Comparison of ENCODE assay signal across 9 mouse cellular contexts in genomic region chr9:37076386-37077062, GRCm38 (mm10).
DNase-seq lines count a peak whose midpoint lies in the region; ATAC-seq and TF ChIP-seq lines count a peak whose summit lies in the region.
"Had no signal": no experiment of that assay in that cellular context is flagged by ENCODE, and none has a peak within 500 bp of the region (broad histone marks: within the 10 kb centered on the region; RNA-seq: fewer than 3 reads in every experiment).

No protein-coding gene starts in this region.

- 20% methylated on average over 15 of the region's 15 CpGs for WGBS in intestine, embryonic 15.5 days
- 22% methylated on average over 15 of the region's 15 CpGs for WGBS in intestine, postnatal 0 days
- whole genome bisulfite sequencing in hindbrain, embryonic 12.5 days, result 4% methylated on average over 15 of the region's 15 CpGs
- 7% methylated on average over 15 of the region's 15 CpGs for WGBS in midbrain, embryonic 15.5 days

- 0 out of 2 replicates have a peak, but pooled peaks cover 4% of the 10 kb centered on the region for H3K4me1 ChIP-seq in intestine, embryonic 15.5 days (replicated peaks)
- H3K4me1 ChIP-seq in intestine, postnatal 0 days (replicated peaks; ENCODE audit: control insufficient read depth, insufficient read depth, low read length), result no peaks in the 10 kb centered on the region
- peaks cover 31% of the 10 kb centered on the region for H3K4me1 ChIP-seq in hindbrain, embryonic 12.5 days
- H3K4me1 ChIP-seq in midbrain, embryonic 15.5 days, result peaks cover 20% of the 10 kb centered on the region
- H3K4me1 ChIP-seq: liver, embryonic 13.5 days had no signal

- ATAC-seq in intestine, embryonic 15.5 days, result peak; percentile 53
- ATAC-seq in intestine, postnatal 0 days, result no peak
- peak; percentile 82 for ATAC-seq in hindbrain, embryonic 12.5 days (ENCODE audit: low FRiP score)
- peak; percentile 85 for ATAC-seq in midbrain, embryonic 15.5 days (replicated peaks)

- no peak overlapping the region for H3K9ac ChIP-seq in intestine, embryonic 15.5 days
- H3K9ac ChIP-seq in intestine, postnatal 0 days (ENCODE audit: low read depth, low read length), result no peak overlapping the region
- H3K9ac ChIP-seq in hindbrain, embryonic 12.5 days, result no peak overlapping the region
- H3K9ac ChIP-seq in midbrain, embryonic 15.5 days, result no peak overlapping the region
- H3K9ac ChIP-seq: liver, embryonic 13.5 days had no signal

- no peaks in the 10 kb centered on the region for H3K36me3 ChIP-seq in intestine, embryonic 15.5 days
- H3K36me3 ChIP-seq in intestine, postnatal 0 days (ENCODE audit: control insufficient read depth, insufficient read depth), result no peaks in the 10 kb centered on the region
- H3K36me3 ChIP-seq in hindbrain, embryonic 12.5 days, result no peaks in the 10 kb centered on the region
- H3K36me3 ChIP-seq in midbrain, embryonic 15.5 days (replicated peaks), result no peaks in the 10 kb centered on the region
- H3K36me3 ChIP-seq: liver, embryonic 13.5 days had no signal

- H3K27ac ChIP-seq in intestine, embryonic 15.5 days, result peak overlapping the region; percentile 36; the same call in 1 of the 2 replicates
- no peak overlapping the region for H3K27ac ChIP-seq in intestine, postnatal 0 days (ENCODE audit: low read depth, low read length)
- peak overlapping the region; percentile 72 for H3K27ac ChIP-seq in hindbrain, embryonic 12.5 days
- peak overlapping the region; percentile 73 for H3K27ac ChIP-seq in midbrain, embryonic 15.5 days
- H3K27ac ChIP-seq: liver, embryonic 13.5 days had no signal

- no peak for TF ChIP-seq CTCF in intestine, postnatal 0 days (IDR thresholded peaks at IDR 0.05; ENCODE audit: low read depth)

- no peaks in the 10 kb centered on the region for H3K27me3 ChIP-seq in intestine, embryonic 15.5 days (replicated peaks)
- no peaks in the 10 kb centered on the region for H3K27me3 ChIP-seq in intestine, postnatal 0 days (replicated peaks; ENCODE audit: control insufficient read depth, insufficient read depth, low read length)
- no peaks in the 10 kb centered on the region for H3K27me3 ChIP-seq in hindbrain, embryonic 12.5 days
- no peaks in the 10 kb centered on the region for H3K27me3 ChIP-seq in midbrain, embryonic 15.5 days (replicated peaks)
- H3K27me3 ChIP-seq: liver, embryonic 13.5 days had no signal

- no peak overlapping the region for H3K4me2 ChIP-seq in intestine, embryonic 15.5 days (replicated peaks)
- H3K4me2 ChIP-seq in intestine, postnatal 0 days (replicated peaks; ENCODE audit: low read depth), result no peak overlapping the region
- H3K4me2 ChIP-seq in hindbrain, embryonic 12.5 days (replicated peaks), result peak overlapping the region; percentile 33
- H3K4me2 ChIP-seq in midbrain, embryonic 15.5 days, result 0 out of 2 replicates have a peak overlapping the region, but pooled peaks have one; percentile 15
- H3K4me2 ChIP-seq: liver, embryonic 13.5 days had no signal

- no peak overlapping the region for H3K4me3 ChIP-seq in intestine, embryonic 15.5 days (replicated peaks)
- no peak overlapping the region for H3K4me3 ChIP-seq in intestine, postnatal 0 days (ENCODE audit: low read depth, low read length)
- H3K4me3 ChIP-seq in hindbrain, embryonic 12.5 days, result no peak overlapping the region
- H3K4me3 ChIP-seq in midbrain, embryonic 15.5 days, result no peak overlapping the region
- H3K4me3 ChIP-seq: liver, embryonic 13.5 days had no signal

- peak; percentile 53 for DNase-seq in embryo, embryonic 10 days (ENCODE audit: low spot score)
- DNase-seq in spleen, postnatal 10 days (ENCODE audit: low spot score in 2 of 2), result no peak
- DNase-seq in adrenal gland, postnatal 25 days, result no peak
- DNase-seq in adrenal gland, postnatal 36 days, result no peak
- DNase-seq: liver, embryonic 13.5 days had no signal

- no peaks in the 10 kb centered on the region for H3K9me3 ChIP-seq in intestine, embryonic 15.5 days
- no peaks in the 10 kb centered on the region for H3K9me3 ChIP-seq in intestine, postnatal 0 days (ENCODE audit: control insufficient read depth)
- H3K9me3 ChIP-seq in hindbrain, embryonic 12.5 days (replicated peaks), result no peaks in the 10 kb centered on the region
- no peaks in the 10 kb centered on the region for H3K9me3 ChIP-seq in midbrain, embryonic 15.5 days
- H3K9me3 ChIP-seq: liver, embryonic 13.5 days had no signal

Comparison
In these comparisons a context has a peak if more than half of its experiments do, and no peak if none do; other contexts are left out.
1. H3K4me2 ChIP-seq: peak in hindbrain, embryonic 12.5 days (single experiment) and midbrain, embryonic 15.5 days (single experiment); none in intestine, embryonic 15.5 days (single experiment) and intestine, postnatal 0 days (single experiment).